Mouse (Mus musculus) neural tube, embryonic 13.5 days (tissue): Measurements from ENCODE around the gene Mettl11b. TPM values are rescaled to one million over a fixed set of nuclear protein-coding genes. Genes with fewer than 3 reads are reported as not detected.
"Not testable (repeated sequence)": the region's sequence is repeated elsewhere in the genome, so short reads cannot be mapped to it uniquely, and the experiment has no call there.

Source experiments
- ATAC-seq: fragments of 200-750 bp; cut with Nextera tagmentation; 2 replicates; pipeline ENCODE4 v1.8.0; 2017; ENCODE audit warnings: low read depth, mild to moderate bottlenecking, moderate TSS enrichment, moderate library complexity
- H3K27ac ChIP-seq: fragments of 300-500 bp; sonication (generic); replicated peaks from 2 replicates; pipeline ENCODE4 v1.5.1; 2015; ENCODE audit warnings: moderate library complexity, mild to moderate bottlenecking, inconsistent platforms
- H3K27me3 ChIP-seq: fragments of 300-500 bp; sonication (generic); 2 replicates; pipeline ENCODE4 v1.6.1; 2015; ENCODE audit warnings: mild to moderate bottlenecking, inconsistent platforms
- H3K36me3 ChIP-seq: fragments of 300-500 bp; sonication (generic); 2 replicates; pipeline ENCODE4 v1.6.1; 2015; ENCODE audit warnings: mild to moderate bottlenecking, inconsistent platforms
- H3K4me1 ChIP-seq: fragments of 300-500 bp; sonication (generic); replicated peaks from 2 replicates; pipeline ENCODE4 v1.6.1; 2015; ENCODE audit warnings: inconsistent platforms
- H3K4me2 ChIP-seq: fragments of 300-500 bp; sonication (generic); 2 replicates; pipeline ENCODE4 v1.6.1; 2015; ENCODE audit warnings: inconsistent platforms, mild to moderate bottlenecking, moderate library complexity
- H3K4me3 ChIP-seq: fragments of 300-500 bp; sonication (generic); 2 replicates; pipeline ENCODE4 v1.5.1; 2015; ENCODE audit warnings: mild to moderate bottlenecking, inconsistent platforms
- H3K9ac ChIP-seq: fragments of 300-500 bp; sonication (generic); 2 replicates; pipeline ENCODE4 v1.6.1; 2015; ENCODE audit warnings: moderate library complexity, mild to moderate bottlenecking, inconsistent platforms
- H3K9me3 ChIP-seq: fragments of 300-500 bp; sonication (generic); 2 replicates; pipeline ENCODE4 v1.6.1; 2016; ENCODE audit warnings: inconsistent platforms
- WGBS: fragments of 180-500 bp; shearing (Covaris S2); methylation state at CpG from one replicate; pipeline ENCODE4 v1.1.7; 2015; 5-methylcytosine and 5-hydroxymethylcytosine counted together
- polyA plus RNA-seq: library from polyadenylated mRNA; unstranded; fragments of >200 nt; fragmentation: Nextera tagmentation; extraction: Ambion mirVana; gene quantifications from 2 replicates; pipeline ENCODE4 v1.2.1, GENCODE M21; 2015

Mettl11b gene
- not detected in 2 replicates for polyA plus RNA-seq

GRCm38 (mm10) chr1:163725106-163725759 is at the start of gene Mettl11b:
Gene Mettl11b (minus strand): TSS chr1:163725232.
- H3K9me3 ChIP-seq: no peaks in the 10 kb centered on the region
- no peaks in the 10 kb centered on the region for H3K27me3 ChIP-seq
- H3K4me1 ChIP-seq: peaks cover 8% of the 10 kb centered on the region; the same call in 1 of the 2 replicates
- H3K9ac ChIP-seq: no peak within 1 kb of the TSS
- H3K36me3 ChIP-seq: no peaks in the 10 kb centered on the region
- 0 out of 2 replicates have a peak, but pooled peaks have one; percentile 27 for ATAC-seq
- WGBS: 41% methylated on average over 9 of the region's 9 CpGs
- no peak within 1 kb of the TSS for H3K27ac ChIP-seq
- H3K4me2 ChIP-seq: no peak within 1 kb of the TSS
- no peak within 1 kb of the TSS for H3K4me3 ChIP-seq

GRCm38 (mm10) chr1:163757462-163758207 is 32.6 kb upstream of the Mettl11b start:
- no peaks in the 10 kb centered on the region for H3K27me3 ChIP-seq
- no peak overlapping the region for H3K9ac ChIP-seq
- H3K27ac ChIP-seq: no peak overlapping the region
- H3K36me3 ChIP-seq: no peaks in the 10 kb centered on the region
- 87% methylated on average over 10 of the region's 10 CpGs for WGBS
- no peaks in the 10 kb centered on the region for H3K9me3 ChIP-seq
- H3K4me2 ChIP-seq: no peak overlapping the region
- no peak for ATAC-seq
- no peaks in the 10 kb centered on the region for H3K4me1 ChIP-seq
- no peak overlapping the region for H3K4me3 ChIP-seq

GRCm38 (mm10) chr1:163751360-163751992 is 26.4 kb upstream of the Mettl11b start:
- Histone ChIP-seq H3K4me3 (no peak overlapping the region), H3K4me1 (no peaks in the 10 kb centered on the region), H3K36me3 (no peaks in the 10 kb centered on the region), H3K4me2 (no peak overlapping the region), H3K9me3 (no peaks in the 10 kb centered on the region), H3K27me3 (no peaks in the 10 kb centered on the region), H3K27ac (no peak overlapping the region), H3K9ac (no peak overlapping the region)
- 68% methylated on average over 4 of the region's 4 CpGs for WGBS
- ATAC-seq: no peak

GRCm38 (mm10) chr1:163737239-163737533 is 12.2 kb upstream of the Mettl11b start:
- H3K36me3 ChIP-seq: no peaks in the 10 kb centered on the region
- no peaks in the 10 kb centered on the region for H3K4me1 ChIP-seq
- 41% methylated on average over 1 of the region's 1 CpGs for WGBS
- no peak overlapping the region for H3K4me2 ChIP-seq
- no peak overlapping the region for H3K4me3 ChIP-seq
- no peak overlapping the region for H3K27ac ChIP-seq
- ATAC-seq: no peak
- H3K9me3 ChIP-seq: no peaks in the 10 kb centered on the region
- H3K27me3 ChIP-seq: no peaks in the 10 kb centered on the region
- no peak overlapping the region for H3K9ac ChIP-seq

GRCm38 (mm10) chr1:163736441-163737238 is 11.6 kb upstream of the Mettl11b start:
- 68% methylated on average over 10 of the region's 10 CpGs for WGBS
- Histone ChIP-seq H3K9me3 (no peaks in the 10 kb centered on the region), H3K27ac (no peak overlapping the region), H3K9ac (no peak overlapping the region), H3K4me1 (no peaks in the 10 kb centered on the region), H3K4me3 (no peak overlapping the region), H3K36me3 (no peaks in the 10 kb centered on the region), H3K27me3 (no peaks in the 10 kb centered on the region), H3K4me2 (no peak overlapping the region)
- 0 out of 2 replicates have a peak, but pooled peaks have one; percentile 36 for ATAC-seq

GRCm38 (mm10) chr1:163731166-163731565 is 6.1 kb upstream of the Mettl11b start:
- H3K36me3 ChIP-seq, H3K27me3 ChIP-seq, ATAC-seq, H3K9ac ChIP-seq, H3K4me1 ChIP-seq, H3K27ac ChIP-seq, H3K4me3 ChIP-seq, H3K9me3 ChIP-seq, H3K4me2 ChIP-seq: not testable (repeated sequence)
- WGBS: 91% methylated on average over 10 of the region's 10 CpGs

GRCm38 (mm10) chr1:163723913-163724312 is 1.1 kb downstream of the Mettl11b start:
- Histone ChIP-seq H3K4me2 (no peak overlapping the region), H3K36me3 (no peaks in the 10 kb centered on the region), H3K9me3 (no peaks in the 10 kb centered on the region), H3K27me3 (no peaks in the 10 kb centered on the region), H3K4me3 (no peak overlapping the region), H3K9ac (no peak overlapping the region), H3K27ac (no peak overlapping the region), H3K4me1 (peaks cover 8% of the 10 kb centered on the region; the same call in 1 of the 2 replicates)
- no peak for ATAC-seq
- 57% methylated on average over 1 of the region's 1 CpGs for WGBS

- no peaks in the 10 kb centered on the region for H3K36me3 ChIP-seq
- WGBS: 56% methylated on average over 2 of the region's 2 CpGs
- no peak overlapping the region for H3K27ac ChIP-seq
- H3K9ac ChIP-seq: no peak overlapping the region
- H3K9me3 ChIP-seq: no peaks in the 10 kb centered on the region
- H3K4me2 ChIP-seq: no peak overlapping the region
- H3K27me3 ChIP-seq: no peaks in the 10 kb centered on the region
- H3K4me3 ChIP-seq: no peak overlapping the region
- no peak for ATAC-seq
- no peaks in the 10 kb centered on the region for H3K4me1 ChIP-seq
Measured at GRCm38 (mm10) chr1:163708618-163709017, 16.4 kb downstream of the Mettl11b start.

- Histone ChIP-seq H3K27me3 (no peaks in the 10 kb centered on the region), H3K4me3 (no peak overlapping the region), H3K27ac (no peak overlapping the region), H3K4me1 (no peaks in the 10 kb centered on the region), H3K36me3 (no peaks in the 10 kb centered on the region), H3K4me2 (no peak overlapping the region), H3K9me3 (no peaks in the 10 kb centered on the region), H3K9ac (no peak overlapping the region)
- ATAC-seq: no peak
- WGBS: 90% methylated on average over 7 of the region's 7 CpGs
Measured at GRCm38 (mm10) chr1:163700571-163700970, 24.5 kb downstream of the Mettl11b start.

- H3K36me3 ChIP-seq: no peaks in the 10 kb centered on the region
- H3K4me2 ChIP-seq: no peak overlapping the region
- H3K4me3 ChIP-seq: no peak overlapping the region
- H3K9me3 ChIP-seq: no peaks in the 10 kb centered on the region
- no peaks in the 10 kb centered on the region for H3K4me1 ChIP-seq
- H3K9ac ChIP-seq: no peak overlapping the region
- no peak for ATAC-seq
- H3K27ac ChIP-seq: no peak overlapping the region
- 94% methylated on average over 3 of the region's 3 CpGs for WGBS
- H3K27me3 ChIP-seq: no peaks in the 10 kb centered on the region
Measured at GRCm38 (mm10) chr1:163699702-163700101, 25.3 kb downstream of the Mettl11b start.

GRCm38 (mm10) chr1:163691860-163692259 is 33.2 kb downstream of the Mettl11b start:
- no peaks in the 10 kb centered on the region for H3K27me3 ChIP-seq
- H3K4me3 ChIP-seq: no peak overlapping the region
- no peaks in the 10 kb centered on the region for H3K4me1 ChIP-seq
- H3K36me3 ChIP-seq: no peaks in the 10 kb centered on the region
- no peak for ATAC-seq
- H3K9ac ChIP-seq: no peak overlapping the region
- no peak overlapping the region for H3K4me2 ChIP-seq
- no peak overlapping the region for H3K27ac ChIP-seq
- no peaks in the 10 kb centered on the region for H3K9me3 ChIP-seq
- WGBS: 88% methylated on average over 3 of the region's 3 CpGs

- Histone ChIP-seq H3K9ac (no peak overlapping the region), H3K27me3 (no peaks in the 10 kb centered on the region), H3K36me3 (no peaks in the 10 kb centered on the region), H3K4me1 (peaks cover 8% of the 10 kb centered on the region), H3K4me3 (no peak overlapping the region), H3K9me3 (no peaks in the 10 kb centered on the region), H3K27ac (no peak overlapping the region), H3K4me2 (no peak overlapping the region)
- no peak for ATAC-seq
- 66% methylated on average over 2 of the region's 2 CpGs for WGBS
Measured at GRCm38 (mm10) chr1:163682935-163683430, 42.0 kb downstream of the Mettl11b start.
